Mouse (Mus musculus) thymus, postnatal 14 days (tissue): ENCODE data around the gene Gfra4.
"Not testable (repeated sequence)": the region's sequence is repeated elsewhere in the genome, so short reads cannot be mapped to it uniquely, and the experiment has no call there.

ENCODE experiments used
- DNase-seq: peaks from one replicate; pipeline ENCODE4 v3.0.0; 2021

Gfra4 gene

GRCm38 (mm10) chr2:131044989-131045720 lies 2.3 kb upstream of the Gfra4 start:
- DNase-seq = no peak

GRCm38 (mm10) chr2:131044354-131044852 lies 1.5 kb upstream of the Gfra4 start:
- no peak for DNase-seq

- no peak for DNase-seq
These were observed 1.7 kb downstream of the Gfra4 start for GRCm38 (mm10) chr2:131040854-131041825.

- no peak for DNase-seq
These were observed 4.2 kb downstream of the Gfra4 start for GRCm38 (mm10) chr2:131038675-131039074.

DNA sequence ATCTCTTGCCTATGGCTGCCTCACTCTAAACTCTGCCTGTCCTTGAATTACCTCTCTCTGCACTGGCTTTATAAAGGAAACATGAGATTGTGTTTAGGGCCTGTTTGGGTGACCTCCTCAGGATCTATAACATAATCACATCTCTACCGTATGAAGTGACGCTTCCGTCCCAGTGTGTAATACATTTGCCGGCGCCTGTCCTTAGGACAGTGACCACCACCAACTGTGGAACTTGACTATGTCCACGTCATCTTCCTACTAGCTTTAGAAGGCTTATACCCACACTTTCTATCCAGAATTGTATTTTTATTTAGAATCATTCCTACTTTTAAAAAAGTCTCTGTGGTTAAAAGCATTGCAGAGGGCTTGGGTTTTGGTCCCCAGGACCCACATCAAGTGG lies 4.7 kb downstream of the Gfra4 start:
- no peak for DNase-seq

DNA sequence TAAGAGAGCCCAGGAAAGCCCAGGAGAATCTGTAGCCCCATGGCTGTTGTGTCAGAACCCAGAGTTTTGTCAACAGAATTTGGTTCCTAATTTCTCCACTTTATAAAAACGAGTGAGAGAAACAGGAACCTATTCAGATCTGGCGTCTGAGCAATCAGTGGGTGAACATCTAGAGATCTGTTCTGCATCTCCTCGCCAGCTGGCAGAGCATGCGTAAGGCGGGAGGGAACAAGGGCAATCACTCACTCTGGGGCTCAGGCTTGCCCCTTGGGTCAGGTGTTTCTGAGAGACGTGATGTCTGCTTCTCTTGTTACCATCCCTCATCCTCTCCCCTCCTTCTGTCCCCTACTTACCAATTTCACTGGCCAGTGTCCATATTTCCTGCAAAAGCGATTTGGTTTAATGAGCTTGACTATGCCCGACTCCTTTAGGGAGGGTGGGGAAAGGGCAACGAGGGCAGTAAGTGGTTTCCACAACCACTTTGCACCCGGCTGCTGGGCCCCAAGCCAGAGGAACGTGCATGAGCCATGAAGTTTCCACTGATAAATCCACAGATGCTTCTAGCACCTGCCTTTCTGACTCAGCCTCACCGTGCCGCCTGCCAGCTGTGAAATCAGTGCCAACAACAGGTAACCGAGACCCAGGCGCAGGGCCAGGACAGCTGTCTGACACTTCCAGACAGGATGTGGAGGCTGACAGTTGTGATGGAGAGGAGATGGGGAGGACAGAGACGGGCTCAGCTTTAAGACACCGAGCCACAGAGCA lies 5.5 kb downstream of the Gfra4 start:
- DNase-seq = peak; percentile 30

DNA sequence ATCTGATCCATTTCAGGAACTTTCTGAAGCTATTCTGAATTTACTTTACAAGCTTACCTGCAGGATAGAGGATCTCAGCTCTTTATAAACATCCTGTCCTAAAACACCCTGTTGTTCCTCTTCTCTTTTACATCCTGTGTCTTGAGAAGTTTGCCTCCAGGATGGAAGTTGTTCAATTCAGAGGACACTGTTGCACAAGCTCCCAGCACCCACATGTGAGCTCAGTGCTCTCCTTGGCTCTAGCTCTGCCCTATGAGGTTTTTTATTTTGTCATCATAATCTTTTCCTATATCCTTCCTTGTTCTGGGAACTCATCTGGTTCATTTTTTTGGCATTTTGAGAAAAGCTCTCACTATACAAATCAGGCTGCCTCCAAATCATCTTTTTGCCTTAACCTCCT lies 6.1 kb downstream of the Gfra4 start:
- DNase-seq = no peak

DNA sequence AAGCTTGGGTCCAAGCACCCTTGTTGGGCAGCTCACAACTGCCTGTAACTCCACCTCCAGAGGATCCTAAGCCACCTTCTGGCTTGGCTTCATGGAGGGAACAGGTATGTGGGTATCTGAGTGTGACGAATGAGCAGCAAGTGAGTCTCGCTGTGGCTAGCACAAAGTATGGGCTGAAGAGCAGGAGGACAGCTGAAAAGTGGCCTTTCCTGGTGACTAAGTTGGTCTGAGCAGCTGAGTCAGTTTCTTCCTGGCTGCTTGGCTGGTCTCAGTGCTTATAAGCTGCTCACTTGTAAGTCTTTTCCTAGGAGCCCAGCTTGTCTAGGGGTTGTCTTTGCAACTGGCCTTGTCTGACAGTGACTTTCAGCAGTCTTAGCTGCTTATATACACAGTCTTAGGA lies 6.5 kb downstream of the Gfra4 start:
- DNase-seq = no peak

GRCm38 (mm10) chr2:131031406-131031805 lies 11.5 kb downstream of the Gfra4 start:
- not testable (repeated sequence) for DNase-seq

DNA sequence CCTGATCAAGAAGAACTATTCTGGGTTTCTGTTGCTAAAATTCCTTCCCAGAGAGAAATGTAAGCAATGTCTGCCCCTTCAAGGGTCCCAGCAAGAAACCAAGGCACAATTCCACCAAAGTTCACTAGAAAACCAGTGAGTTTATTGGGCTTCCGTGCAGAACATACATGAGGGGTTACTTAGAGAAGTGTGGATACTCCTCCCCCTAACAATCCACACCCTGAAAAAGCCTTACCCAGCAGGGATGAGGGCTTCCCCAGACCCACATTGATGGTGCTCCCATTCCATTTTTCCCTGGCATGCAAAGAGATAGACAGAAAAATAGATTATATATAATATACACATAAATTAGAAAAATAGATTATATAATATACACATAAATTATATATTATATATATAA lies 11.9 kb downstream of the Gfra4 start:
- DNase-seq = no peak

GRCm38 (mm10) chr2:131030561-131030960 lies 12.3 kb downstream of the Gfra4 start:
- no peak for DNase-seq

GRCm38 (mm10) chr2:131029065-131029935 lies 13.6 kb downstream of the Gfra4 start:
- no peak for DNase-seq

DNA sequence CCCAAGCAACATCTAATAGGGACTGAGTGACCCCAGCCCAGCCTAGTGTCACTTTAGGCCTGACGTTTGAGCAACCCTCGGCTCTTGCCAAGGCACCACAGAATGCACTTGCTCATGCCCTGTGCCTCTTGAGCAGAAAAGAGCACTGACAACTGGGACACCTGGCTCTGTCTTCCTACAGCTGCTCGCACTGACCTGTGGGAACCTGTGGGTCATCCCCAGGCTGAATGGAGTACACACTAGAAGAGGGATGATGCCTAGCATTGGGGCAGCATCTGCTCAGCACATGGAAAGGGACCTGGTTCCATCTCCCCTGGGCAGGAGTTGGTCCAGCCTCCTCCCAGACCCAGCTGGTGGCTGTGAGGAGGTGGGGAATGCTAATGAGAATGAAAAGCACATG lies 15.9 kb downstream of the Gfra4 start:
- DNase-seq = no peak

DNA sequence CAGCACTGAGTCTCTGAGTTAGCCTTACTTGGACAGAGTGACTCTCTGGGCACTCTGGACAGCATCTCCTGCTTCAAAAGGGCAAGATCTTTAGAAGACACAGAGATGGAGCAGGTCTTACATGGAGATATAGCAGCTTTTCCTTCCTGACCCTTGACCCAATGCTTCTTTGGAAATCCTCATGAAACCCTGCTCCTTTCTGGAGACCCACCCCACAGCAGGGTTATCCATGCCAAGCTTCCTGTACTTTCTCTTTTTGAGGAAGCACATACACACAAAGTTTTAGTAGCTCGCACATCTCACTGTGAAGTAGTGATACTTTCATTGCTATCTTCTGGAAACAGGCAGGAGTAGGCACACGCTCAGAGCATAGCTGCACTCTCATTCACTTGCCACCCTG lies 17.7 kb downstream of the Gfra4 start:
- no peak for DNase-seq

DNA sequence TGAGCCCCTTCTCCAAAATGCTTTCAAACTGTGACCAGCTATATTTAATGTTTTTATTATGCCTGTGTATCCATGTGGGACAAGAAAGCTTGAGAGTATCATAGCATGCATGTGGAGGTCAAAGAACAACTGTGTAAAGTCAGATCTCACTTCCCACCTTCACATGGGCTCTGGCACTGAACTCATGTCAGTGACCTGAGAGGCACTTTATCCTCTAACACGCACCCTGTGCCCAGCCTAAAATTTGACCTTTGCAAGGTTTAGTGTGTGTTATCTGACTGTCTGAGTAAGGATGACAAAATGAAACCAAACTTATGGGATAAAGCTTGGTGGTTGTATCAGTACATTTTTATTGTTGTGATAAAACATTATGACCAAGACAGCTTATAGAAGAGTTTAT lies 32.3 kb downstream of the Gfra4 start:
- no peak for DNase-seq

DNA sequence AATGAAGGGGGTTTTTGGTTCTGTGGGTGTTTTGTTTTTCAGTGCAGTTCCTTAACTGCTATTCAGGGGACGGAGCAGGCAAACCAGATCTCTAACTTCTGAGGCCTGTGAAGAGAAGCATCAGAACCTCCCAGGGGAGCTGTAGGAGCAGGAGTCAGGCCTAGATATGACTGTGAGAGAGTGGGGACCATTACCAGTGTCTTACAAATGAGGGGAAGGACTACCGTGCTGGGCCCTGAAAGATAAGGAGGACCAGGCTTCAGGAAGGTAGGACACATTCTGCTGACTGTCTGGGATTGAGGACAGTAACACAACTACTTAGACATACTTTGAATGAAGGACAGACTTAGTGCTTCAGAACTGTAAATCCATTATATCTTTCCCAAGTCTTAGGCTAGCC lies 33.8 kb downstream of the Gfra4 start:
- DNase-seq = no peak

GRCm38 (mm10) chr2:130992818-130993217 lies 50.1 kb downstream of the Gfra4 start:
- no peak for DNase-seq
